Mouse (Mus musculus): Measurements from ENCODE around the gene Crip1.

DNA sequence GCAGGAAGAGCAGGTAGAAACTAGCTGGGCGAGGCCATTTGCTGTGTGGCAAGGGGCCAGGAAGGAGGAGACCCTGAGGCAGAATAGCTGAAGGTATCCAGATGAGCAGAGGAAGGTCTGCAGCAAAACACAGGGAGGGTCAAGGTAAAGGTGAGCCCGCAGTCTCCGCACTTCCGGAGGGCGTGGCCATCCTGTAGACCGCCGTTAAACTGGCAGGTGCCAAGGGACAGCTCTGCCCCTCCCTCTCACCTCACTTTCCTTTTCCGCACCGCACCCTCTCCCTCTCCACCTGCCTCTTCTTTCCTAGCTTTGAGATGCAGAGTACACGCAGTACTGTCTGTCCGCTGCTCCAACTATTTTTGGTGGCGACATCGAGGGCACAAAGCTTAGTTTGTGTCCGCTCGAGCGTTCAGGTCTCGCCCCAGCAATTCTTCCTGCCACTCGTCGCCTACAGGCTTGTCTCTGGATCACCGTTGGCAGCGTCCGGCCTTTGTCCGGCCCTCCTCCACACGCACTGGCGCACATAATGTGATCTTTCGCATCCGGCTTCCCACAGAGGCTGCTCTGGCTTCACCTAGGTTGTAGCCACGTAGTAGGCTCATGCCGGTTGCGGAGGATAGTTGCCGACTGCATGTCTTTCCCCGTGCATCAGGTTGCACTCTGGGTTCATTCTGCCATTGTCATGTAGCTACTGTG, 9.1 kb downstream of the Crip1 start:
- TF ChIP-seq EP300 (optimal IDR thresholded peaks at IDR 0.05) (no peak), CTCF (IDR thresholded peaks at IDR 0.05; ENCODE audit: low read depth) (no peak)

Measured in stomach, postnatal 0 days (tissue).